ENCODE assay signal across 8 mouse cellular contexts in genomic region chr5:38159634-38160413, GRCm38 (mm10). TPM values are rescaled to one million over a fixed set of nuclear protein-coding genes. Genes with fewer than 3 reads are reported as not detected.
A peak's percentile ranks its signal among the peaks of the same experiment; 100 is the strongest.
DNase-seq lines count a peak whose midpoint lies in the region; ATAC-seq lines count a peak whose summit lies in the region.

Nsg1 (minus strand) TSS chr5:38159907.

- peak within 1 kb of the TSS; percentile 72 for H3K4me3 ChIP-seq in heart, embryonic 16.5 days (ENCODE audit: low read length)
- peak within 1 kb of the TSS; percentile 92 for H3K4me3 ChIP-seq in limb, embryonic 11.5 days (ENCODE audit: low read depth, low read length)
- peak within 1 kb of the TSS; percentile 57 for H3K4me3 ChIP-seq in stomach, embryonic 16.5 days (replicated peaks; ENCODE audit: low read length)

- no peak for DNase-seq in frontal cortex, adult 2 months (ENCODE audit: extremely low spot score in 1 of 2, low spot score in 1 of 2)
- DNase-seq in frontal cortex, postnatal 36 days (ENCODE audit: low spot score in 2 of 2) = no peak
- peak; percentile 13 for DNase-seq in ovary, postnatal 10 days (ENCODE audit: low spot score)
- DNase-seq in ovary, postnatal 36 days (ENCODE audit: low spot score) = no peak
- no peak for DNase-seq in limb, embryonic 11.5 days (ENCODE audit: low spot score)

- no peaks in the 10 kb centered on the region for H3K9me3 ChIP-seq in heart, embryonic 16.5 days (replicated peaks; ENCODE audit: control insufficient read depth, low read length)
- peaks cover 2% of the 10 kb centered on the region; the same call in 1 of the 2 replicates for H3K9me3 ChIP-seq in limb, embryonic 11.5 days (ENCODE audit: control insufficient read depth, low read length)
- no peaks in the 10 kb centered on the region for H3K9me3 ChIP-seq in stomach, embryonic 16.5 days (replicated peaks; ENCODE audit: control insufficient read depth, low read length)

- H3K4me2 ChIP-seq in heart, embryonic 16.5 days (ENCODE audit: low read depth, low read length) = peak within 1 kb of the TSS; percentile 93
- H3K4me2 ChIP-seq in limb, embryonic 11.5 days (ENCODE audit: low read depth, severe bottlenecking) = peak within 1 kb of the TSS; percentile 84
- peak within 1 kb of the TSS; percentile 79 for H3K4me2 ChIP-seq in stomach, embryonic 16.5 days (ENCODE audit: low read depth, low read length)

- H3K27ac ChIP-seq in heart, embryonic 16.5 days (ENCODE audit: low read length) = no peak within 1 kb of the TSS
- H3K27ac ChIP-seq in limb, embryonic 11.5 days (replicated peaks; ENCODE audit: low read depth, low read length) = no peak within 1 kb of the TSS
- no peak within 1 kb of the TSS for H3K27ac ChIP-seq in stomach, embryonic 16.5 days (ENCODE audit: low read length)

- 0 out of 2 replicates have a peak, but pooled peaks cover 3% of the 10 kb centered on the region for H3K4me1 ChIP-seq in heart, embryonic 16.5 days (ENCODE audit: control insufficient read depth, insufficient read depth, low read length)
- peaks cover 13% of the 10 kb centered on the region; the same call in 1 of the 2 replicates for H3K4me1 ChIP-seq in limb, embryonic 11.5 days (ENCODE audit: control insufficient read depth, insufficient read depth, low read length)
- H3K4me1 ChIP-seq in stomach, embryonic 16.5 days (ENCODE audit: control insufficient read depth, insufficient read depth, low read length) = no peaks in the 10 kb centered on the region; the same call in 1 of the 2 replicates

- peak within 1 kb of the TSS; percentile 75 for H3K9ac ChIP-seq in heart, embryonic 16.5 days (ENCODE audit: low read length)
- peak within 1 kb of the TSS; percentile 95 for H3K9ac ChIP-seq in limb, embryonic 11.5 days (ENCODE audit: low read length)
- peak within 1 kb of the TSS; percentile 71 for H3K9ac ChIP-seq in stomach, embryonic 16.5 days (ENCODE audit: low read length)

- WGBS in heart, embryonic 16.5 days = 8% methylated on average over 35 of the region's 35 CpGs
- 8% methylated on average over 35 of the region's 35 CpGs for WGBS in limb, embryonic 11.5 days
- 12% methylated on average over 35 of the region's 35 CpGs for WGBS in stomach, embryonic 16.5 days

- no peak for ATAC-seq in heart, embryonic 16.5 days (replicated peaks; ENCODE audit: extremely low read depth, insufficient read depth, low FRiP score)
- peak; percentile 48; the same call in 1 of the 2 replicates for ATAC-seq in limb, embryonic 11.5 days (ENCODE audit: insufficient number of reproducible peaks, low FRiP score, low TSS enrichment, low read depth)
- ATAC-seq in stomach, embryonic 16.5 days (ENCODE audit: insufficient read depth, low FRiP score) = peak; percentile 16; the same call in 1 of the 2 replicates
- ATAC-seq in erythroid progenitor cell, adult 5-6 weeks (replicated peaks; ENCODE audit: low FRiP score, poor library complexity, severe bottlenecking) = no peak

- no peaks in the 10 kb centered on the region; the same call in 1 of the 2 replicates for H3K36me3 ChIP-seq in heart, embryonic 16.5 days (ENCODE audit: control insufficient read depth, insufficient read depth)
- H3K36me3 ChIP-seq in limb, embryonic 11.5 days (ENCODE audit: control insufficient read depth, insufficient read depth, low read length) = peaks cover 13% of the 10 kb centered on the region
- no peaks in the 10 kb centered on the region; the same call in 1 of the 2 replicates for H3K36me3 ChIP-seq in stomach, embryonic 16.5 days (ENCODE audit: control insufficient read depth, insufficient read depth, low read length)

- peaks cover 54% of the 10 kb centered on the region for H3K27me3 ChIP-seq in heart, embryonic 16.5 days (ENCODE audit: control insufficient read depth, insufficient read depth, low read length)
- H3K27me3 ChIP-seq in limb, embryonic 11.5 days (ENCODE audit: control insufficient read depth, insufficient read depth, low read length) = peaks cover 13% of the 10 kb centered on the region
- peaks cover 20% of the 10 kb centered on the region for H3K27me3 ChIP-seq in stomach, embryonic 16.5 days (ENCODE audit: control insufficient read depth, insufficient read depth, low read length)

RNA-seq across cellular contexts. Expression of gene Nsg1, which starts in this region (rescaled TPM):
- 342 and 360 TPM in 2 replicates for polyA plus RNA-seq in frontal cortex, adult 2 months (2012; rRNA removed)
- 17.1 and 18.1 TPM in 2 replicates for polyA plus RNA-seq in heart, embryonic 16.5 days (2015; fragmentation: Nextera tagmentation; extraction: Ambion mirVana)
- polyA plus RNA-seq in limb, embryonic 11.5 days (2014; fragmentation: Nextera tagmentation; extraction: Ambion mirVana) = 33.6 and 34.9 TPM in 2 replicates
- polyA plus RNA-seq in stomach, embryonic 16.5 days (2015; fragmentation: Nextera tagmentation; extraction: Ambion mirVana) = 52.2 and 57.5 TPM in 2 replicates
- total RNA-seq in erythroid progenitor cell, adult 5-6 weeks (2015; ENCODE audit: low replicate concordance) = not detected in 2 replicates
- total RNA-seq in erythroid progenitor cell, adult 5-6 weeks (2017; ENCODE audit: low replicate concordance) = not detected in 2 replicates

Comparison
In these comparisons a context has a peak if more than half of its experiments do, and no peak if none do; other contexts are left out.
1. ATAC-seq: peak in limb, embryonic 11.5 days (single experiment) and stomach, embryonic 16.5 days (single experiment); none in heart, embryonic 16.5 days (single experiment) and erythroid progenitor cell, adult 5-6 weeks (single experiment).
2. Peak in every context shown above with its lines, with median percentiles within 50 percentile points of each other: H3K4me2 ChIP-seq, H3K4me3 ChIP-seq and H3K9ac ChIP-seq.